Mouse (Mus musculus): Measurements from ENCODE around the gene Tifa. TPM values are rescaled to one million over a fixed set of nuclear protein-coding genes. Genes with fewer than 3 reads are reported as not detected.

Gene Tifa
- polyA plus RNA-seq, 1 experiment, result 0.18 TPM

DNA sequence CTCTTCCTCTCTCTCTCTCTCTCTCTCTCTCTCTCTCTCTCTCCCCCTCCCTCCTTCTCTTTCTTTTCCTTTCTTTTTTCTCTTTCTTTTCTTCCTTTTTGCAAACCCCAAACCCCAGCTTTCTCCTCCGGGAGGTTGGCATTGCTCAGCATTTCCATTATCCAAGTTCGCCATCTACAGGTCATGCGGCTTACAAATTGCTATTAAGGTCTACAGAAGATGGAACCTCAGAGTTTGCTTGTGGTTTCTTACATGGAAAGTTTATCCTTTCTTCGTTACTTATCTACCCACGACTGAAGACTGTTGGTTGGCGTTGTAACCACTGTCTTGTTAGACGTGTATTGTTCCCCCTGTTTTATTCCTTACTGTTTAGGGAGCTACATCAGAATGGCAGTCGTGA, 30.4 kb upstream of the Tifa start:
- no peak for TF ChIP-seq USF1 (IDR thresholded peaks at IDR 0.05; ENCODE audit: low read depth)
- TF ChIP-seq FOSL1 (IDR thresholded peaks at IDR 0.05; ENCODE audit: insufficient read depth, low read length, poor library complexity, severe bottlenecking), result no peak
- TF ChIP-seq CTCF (IDR thresholded peaks at IDR 0.05; ENCODE audit: control insufficient read depth, insufficient read depth, insufficient read length), result no peak
- TF ChIP-seq MYOD1 (IDR thresholded peaks at IDR 0.05; ENCODE audit: control insufficient read depth, insufficient read length, low read depth), result no peak
- no peak for TF ChIP-seq MYOG (IDR thresholded peaks at IDR 0.05; ENCODE audit: control insufficient read depth, extremely low read depth, insufficient read length)
- TF ChIP-seq CEBPB (IDR thresholded peaks at IDR 0.05; ENCODE audit: low read depth), result no peak
- no peak for TF ChIP-seq MAX (IDR thresholded peaks at IDR 0.05)
- H3K27me3 ChIP-seq (ENCODE audit: control insufficient read depth, insufficient read depth, insufficient read length), result no peaks in the 10 kb centered on the region

DNA sequence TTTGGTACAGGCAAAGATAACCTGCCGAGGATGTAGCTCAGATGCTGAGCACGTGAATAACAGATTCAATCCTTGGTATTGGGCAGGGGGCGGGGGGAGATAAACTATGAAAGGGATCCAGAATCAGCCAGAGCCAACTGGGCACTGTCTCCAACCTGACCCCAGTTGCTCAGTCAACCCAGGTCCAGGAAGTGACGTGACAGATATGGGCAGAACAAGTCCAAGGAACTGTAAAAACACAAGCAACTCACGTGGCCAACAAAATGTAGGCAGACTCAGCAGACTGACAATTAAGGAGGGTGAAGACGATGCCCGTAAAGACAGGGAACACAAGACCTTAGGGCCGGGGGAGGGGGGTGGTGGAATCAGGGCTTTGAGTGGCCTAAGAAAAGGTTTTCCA, 27.2 kb upstream of the Tifa start:
- H3ac ChIP-seq (ENCODE audit: control insufficient read depth, insufficient read length, low read depth), result no peak overlapping the region
- H3K36me3 ChIP-seq (ENCODE audit: control insufficient read depth, insufficient read depth), result no peaks in the 10 kb centered on the region
- H3K4me3 ChIP-seq (ENCODE audit: insufficient read depth, poor library complexity, severe bottlenecking), result no peak overlapping the region
- TF ChIP-seq CTCF (IDR thresholded peaks at IDR 0.05; ENCODE audit: control insufficient read depth, insufficient read depth, insufficient read length) (no peak), FOSL1 (IDR thresholded peaks at IDR 0.05; ENCODE audit: insufficient read depth, low read length, poor library complexity, severe bottlenecking) (no peak), MYOG (IDR thresholded peaks at IDR 0.05; ENCODE audit: control insufficient read depth, extremely low read depth, insufficient read length) (no peak), CEBPB (IDR thresholded peaks at IDR 0.05; ENCODE audit: low read depth) (no peak), USF1 (IDR thresholded peaks at IDR 0.05; ENCODE audit: low read depth) (no peak), MYOD1 (IDR thresholded peaks at IDR 0.05; ENCODE audit: control insufficient read depth, insufficient read length, low read depth) (no peak), MAX (IDR thresholded peaks at IDR 0.05) (no peak)
- H3K79me2 ChIP-seq (ENCODE audit: control insufficient read depth, insufficient read depth), result no peaks in the 10 kb centered on the region
- no peaks in the 10 kb centered on the region for H3K79me3 ChIP-seq (ENCODE audit: low read depth)
- no peaks in the 10 kb centered on the region for H3K27me3 ChIP-seq (ENCODE audit: control insufficient read depth, insufficient read depth, insufficient read length)

More for the DNA sequence above, 30.4 kb upstream of the Tifa start:
- no peaks in the 10 kb centered on the region for H3K79me3 ChIP-seq (ENCODE audit: low read depth)
- no peaks in the 10 kb centered on the region for H3K79me2 ChIP-seq (ENCODE audit: control insufficient read depth, insufficient read depth)
- H3K4me3 ChIP-seq (ENCODE audit: insufficient read depth, poor library complexity, severe bottlenecking), result no peak overlapping the region
- no peaks in the 10 kb centered on the region for H3K36me3 ChIP-seq (ENCODE audit: control insufficient read depth, insufficient read depth)
- H3ac ChIP-seq (ENCODE audit: control insufficient read depth, insufficient read length, low read depth), result no peak overlapping the region

DNA sequence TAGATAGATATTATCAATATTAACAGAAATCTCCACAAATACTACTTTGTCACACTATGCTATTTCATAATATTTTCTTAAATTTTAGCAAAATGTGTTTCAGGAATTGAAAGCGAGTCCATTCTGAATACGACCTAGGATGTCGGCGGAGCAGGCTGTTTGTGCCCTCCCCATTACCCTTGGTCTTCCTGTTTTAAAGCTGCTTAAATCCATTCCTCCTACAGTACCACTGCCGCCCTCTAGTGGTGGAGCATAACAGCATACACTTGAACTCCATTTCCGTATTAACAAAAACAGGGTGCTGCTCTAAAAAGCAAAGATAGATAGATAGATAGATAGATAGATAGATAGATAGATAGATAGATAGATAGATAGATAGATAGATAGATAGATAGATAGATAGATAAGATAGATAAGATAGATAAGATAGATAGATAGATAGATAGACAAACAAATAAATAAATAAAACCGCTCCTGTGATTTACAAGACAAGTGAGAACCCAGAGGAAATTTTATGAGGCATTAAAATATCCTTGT, 26.5 kb upstream of the Tifa start:
- no peaks in the 10 kb centered on the region for H3K79me3 ChIP-seq (ENCODE audit: low read depth)
- no peaks in the 10 kb centered on the region for H3K36me3 ChIP-seq (ENCODE audit: control insufficient read depth, insufficient read depth)
- H3K4me3 ChIP-seq (ENCODE audit: insufficient read depth, poor library complexity, severe bottlenecking), result no peak overlapping the region
- no peak overlapping the region for H3ac ChIP-seq (ENCODE audit: control insufficient read depth, insufficient read length, low read depth)
- no peaks in the 10 kb centered on the region for H3K27me3 ChIP-seq (ENCODE audit: control insufficient read depth, insufficient read depth, insufficient read length)
- TF ChIP-seq MYOD1 (IDR thresholded peaks at IDR 0.05; ENCODE audit: control insufficient read depth, insufficient read length, low read depth) (no peak), MYOG (IDR thresholded peaks at IDR 0.05; ENCODE audit: control insufficient read depth, extremely low read depth, insufficient read length) (no peak), CTCF (IDR thresholded peaks at IDR 0.05; ENCODE audit: control insufficient read depth, insufficient read depth, insufficient read length) (no peak), CEBPB (IDR thresholded peaks at IDR 0.05; ENCODE audit: low read depth) (no peak), MAX (IDR thresholded peaks at IDR 0.05) (no peak), FOSL1 (IDR thresholded peaks at IDR 0.05; ENCODE audit: insufficient read depth, low read length, poor library complexity, severe bottlenecking) (no peak), USF1 (IDR thresholded peaks at IDR 0.05; ENCODE audit: low read depth) (no peak)
- H3K79me2 ChIP-seq (ENCODE audit: control insufficient read depth, insufficient read depth), result no peaks in the 10 kb centered on the region

DNA sequence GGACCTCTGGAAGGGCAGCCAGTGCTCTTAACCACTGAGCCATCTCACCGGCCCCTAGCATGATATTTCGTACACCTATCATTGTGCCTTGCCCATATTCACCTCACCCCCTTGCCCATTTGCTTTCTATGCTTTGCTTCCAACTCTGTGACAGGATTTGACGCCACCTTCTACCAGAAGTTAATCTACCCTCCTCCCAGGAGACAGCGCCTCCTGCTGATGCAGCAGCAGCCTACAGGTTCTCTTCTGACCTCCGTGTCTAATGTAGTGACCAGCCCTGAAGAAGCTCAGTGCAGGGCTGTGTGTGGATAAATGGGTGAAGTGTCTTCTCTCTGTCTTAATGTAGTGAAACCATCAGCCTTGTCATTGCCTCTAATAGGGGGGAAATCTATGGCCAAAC, 25.1 kb upstream of the Tifa start:
- no peak overlapping the region for H3K4me3 ChIP-seq (ENCODE audit: insufficient read depth, poor library complexity, severe bottlenecking)
- H3K27me3 ChIP-seq (ENCODE audit: control insufficient read depth, insufficient read depth, insufficient read length), result no peaks in the 10 kb centered on the region
- H3K79me2 ChIP-seq (ENCODE audit: control insufficient read depth, insufficient read depth), result no peaks in the 10 kb centered on the region
- no peak overlapping the region for H3ac ChIP-seq (ENCODE audit: control insufficient read depth, insufficient read length, low read depth)
- H3K36me3 ChIP-seq (ENCODE audit: control insufficient read depth, insufficient read depth), result no peaks in the 10 kb centered on the region
- no peaks in the 10 kb centered on the region for H3K79me3 ChIP-seq (ENCODE audit: low read depth)
- TF ChIP-seq FOSL1 (IDR thresholded peaks at IDR 0.05; ENCODE audit: insufficient read depth, low read length, poor library complexity, severe bottlenecking), result no peak
- no peak for TF ChIP-seq CEBPB (IDR thresholded peaks at IDR 0.05; ENCODE audit: low read depth)
- no peak for TF ChIP-seq MYOG (IDR thresholded peaks at IDR 0.05; ENCODE audit: control insufficient read depth, extremely low read depth, insufficient read length)
- TF ChIP-seq MAX (IDR thresholded peaks at IDR 0.05), result no peak
- TF ChIP-seq USF1 (IDR thresholded peaks at IDR 0.05; ENCODE audit: low read depth), result no peak
- no peak for TF ChIP-seq MYOD1 (IDR thresholded peaks at IDR 0.05; ENCODE audit: control insufficient read depth, insufficient read length, low read depth)
- TF ChIP-seq CTCF (IDR thresholded peaks at IDR 0.05; ENCODE audit: control insufficient read depth, insufficient read depth, insufficient read length), result no peak

DNA sequence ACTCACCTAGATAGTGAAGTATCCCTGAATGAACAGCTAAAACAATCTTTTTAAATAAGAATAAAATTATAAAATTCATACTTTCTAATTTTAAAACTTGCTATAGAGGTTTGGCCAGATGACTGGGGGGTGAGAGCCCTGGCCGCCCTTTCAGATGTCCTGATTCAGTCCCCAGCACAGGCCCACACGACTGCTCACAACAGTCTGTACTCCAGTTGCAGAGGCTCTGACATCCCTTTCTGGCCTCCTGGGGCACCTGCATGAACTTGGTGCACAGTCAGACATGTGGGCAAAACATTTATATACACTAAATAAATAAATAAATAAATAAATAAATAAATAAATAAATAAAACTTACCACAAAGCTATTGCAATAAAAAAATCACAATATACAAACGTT, 23.6 kb upstream of the Tifa start:
- Histone ChIP-seq H3K36me3 (ENCODE audit: control insufficient read depth, insufficient read depth) (no peaks in the 10 kb centered on the region), H3K79me3 (ENCODE audit: low read depth) (no peaks in the 10 kb centered on the region), H3ac (ENCODE audit: control insufficient read depth, insufficient read length, low read depth) (no peak overlapping the region), H3K4me3 (ENCODE audit: insufficient read depth, poor library complexity, severe bottlenecking) (no peak overlapping the region), H3K79me2 (ENCODE audit: control insufficient read depth, insufficient read depth) (no peaks in the 10 kb centered on the region), H3K27me3 (ENCODE audit: control insufficient read depth, insufficient read depth, insufficient read length) (no peaks in the 10 kb centered on the region)
- TF ChIP-seq USF1 (IDR thresholded peaks at IDR 0.05; ENCODE audit: low read depth) (no peak), CEBPB (IDR thresholded peaks at IDR 0.05; ENCODE audit: low read depth) (no peak), MYOD1 (IDR thresholded peaks at IDR 0.05; ENCODE audit: control insufficient read depth, insufficient read length, low read depth) (no peak), MAX (IDR thresholded peaks at IDR 0.05) (no peak), FOSL1 (IDR thresholded peaks at IDR 0.05; ENCODE audit: insufficient read depth, low read length, poor library complexity, severe bottlenecking) (no peak), MYOG (IDR thresholded peaks at IDR 0.05; ENCODE audit: control insufficient read depth, extremely low read depth, insufficient read length) (no peak), CTCF (IDR thresholded peaks at IDR 0.05; ENCODE audit: control insufficient read depth, insufficient read depth, insufficient read length) (no peak)
